Mouse (Mus musculus) heart, postnatal 0 days (tissue): ENCODE measurements around the gene Igfbpl1.

Experiments used
- CTCF ChIP-seq: IDR thresholded peaks from 2 replicates; pipeline ENCODE4 v1.5.1; 2016; ENCODE audit warnings: antibody characterized with exemption, control low read depth, low read depth
- EP300 ChIP-seq: IDR thresholded peaks from 2 replicates; pipeline ENCODE4 v1.6.1; 2016; ENCODE audit warnings: antibody characterized with exemption, low read depth

GRCm38 (mm10) chr4:45833461-45833860 is 6.7 kb upstream of the Igfbpl1 start:
- TF ChIP-seq CTCF (no peak), EP300 (no peak)
